Mouse (Mus musculus) neural tube, embryonic 12.5 days (tissue): Measurements from ENCODE around the gene Hs3st5. TPM values are rescaled to one million over a fixed set of nuclear protein-coding genes. Genes with fewer than 3 reads are reported as not detected.

Experiments
- ATAC-seq: fragments of 200-750 bp; cut with Nextera tagmentation; 2 replicates; pipeline ENCODE4 v1.8.0; 2017; ENCODE audit warnings: low read depth, mild to moderate bottlenecking, moderate TSS enrichment, moderate library complexity; ENCODE audit not compliant: low FRiP score
- H3K27ac ChIP-seq: fragments of 300-500 bp; sonication (generic); 2 replicates; pipeline ENCODE4 v1.5.1; 2016
- H3K27me3 ChIP-seq: fragments of 300-500 bp; sonication (generic); replicated peaks from 2 replicates; pipeline ENCODE4 v1.6.1; 2016; ENCODE audit warnings: mild to moderate bottlenecking
- H3K36me3 ChIP-seq: fragments of 300-500 bp; sonication (generic); 2 replicates; pipeline ENCODE4 v1.6.1; 2016; ENCODE audit warnings: mild to moderate bottlenecking
- H3K4me1 ChIP-seq: fragments of 300-500 bp; sonication (generic); 2 replicates; pipeline ENCODE4 v1.6.1; 2016
- H3K4me2 ChIP-seq: fragments of 300-500 bp; sonication (generic); replicated peaks from 2 replicates; pipeline ENCODE4 v1.6.1; 2016; ENCODE audit warnings: mild to moderate bottlenecking
- H3K4me3 ChIP-seq: fragments of 300-500 bp; sonication (generic); 2 replicates; pipeline ENCODE4 v1.5.1; 2016
- H3K9ac ChIP-seq: fragments of 300-500 bp; sonication (generic); 2 replicates; pipeline ENCODE4 v1.6.1; 2016; ENCODE audit warnings: mild to moderate bottlenecking
- H3K9me3 ChIP-seq: fragments of 300-500 bp; sonication (generic); 2 replicates; pipeline ENCODE4 v1.6.1; 2016; ENCODE audit warnings: mild to moderate bottlenecking
- WGBS: fragments of 180-500 bp; shearing (Covaris S2); methylation state at CpG from one replicate; pipeline ENCODE4 v1.1.7; 2016; 5-methylcytosine and 5-hydroxymethylcytosine counted together
- polyA plus RNA-seq: library from polyadenylated mRNA; unstranded; fragments of >200 nt; fragmentation: Nextera tagmentation; extraction: Ambion mirVana; gene quantifications from 2 replicates; pipeline ENCODE4 v1.2.1, GENCODE M21; 2016

Hs3st5 gene
- polyA plus RNA-seq, 1 experiment from 2014 or later = 13.5 TPM

GRCm38 (mm10) chr10:36829079-36829478 lies 322.5 kb downstream of the Hs3st5 start:
- no peaks in the 10 kb centered on the region for H3K36me3 ChIP-seq
- WGBS = 81% methylated on average over 3 of the region's 3 CpGs
- H3K9ac ChIP-seq = no peak overlapping the region
- H3K4me1 ChIP-seq = no peaks in the 10 kb centered on the region
- no peaks in the 10 kb centered on the region for H3K27me3 ChIP-seq
- no peak overlapping the region for H3K4me2 ChIP-seq
- no peak overlapping the region for H3K4me3 ChIP-seq
- no peaks in the 10 kb centered on the region for H3K9me3 ChIP-seq
- no peak overlapping the region for H3K27ac ChIP-seq
- ATAC-seq = no peak

GRCm38 (mm10) chr10:36832204-36832603 lies 325.6 kb downstream of the Hs3st5 start:
- no peaks in the 10 kb centered on the region for H3K27me3 ChIP-seq
- 70% methylated on average over 3 of the region's 3 CpGs for WGBS
- H3K27ac ChIP-seq = no peak overlapping the region
- no peaks in the 10 kb centered on the region for H3K4me1 ChIP-seq
- H3K36me3 ChIP-seq = no peaks in the 10 kb centered on the region
- no peak overlapping the region for H3K4me2 ChIP-seq
- no peaks in the 10 kb centered on the region for H3K9me3 ChIP-seq
- no peak overlapping the region for H3K9ac ChIP-seq
- ATAC-seq = 0 out of 2 replicates have a peak, but pooled peaks have one; percentile 53
- H3K4me3 ChIP-seq = no peak overlapping the region

GRCm38 (mm10) chr10:36834224-36834623 lies 327.6 kb downstream of the Hs3st5 start:
- Histone ChIP-seq H3K27ac (no peak overlapping the region), H3K9me3 (no peaks in the 10 kb centered on the region), H3K4me1 (no peaks in the 10 kb centered on the region), H3K4me2 (no peak overlapping the region), H3K27me3 (no peaks in the 10 kb centered on the region), H3K4me3 (no peak overlapping the region), H3K36me3 (no peaks in the 10 kb centered on the region), H3K9ac (no peak overlapping the region)
- 16% methylated on average over 5 of the region's 5 CpGs for WGBS
- ATAC-seq = no peak

DNA sequence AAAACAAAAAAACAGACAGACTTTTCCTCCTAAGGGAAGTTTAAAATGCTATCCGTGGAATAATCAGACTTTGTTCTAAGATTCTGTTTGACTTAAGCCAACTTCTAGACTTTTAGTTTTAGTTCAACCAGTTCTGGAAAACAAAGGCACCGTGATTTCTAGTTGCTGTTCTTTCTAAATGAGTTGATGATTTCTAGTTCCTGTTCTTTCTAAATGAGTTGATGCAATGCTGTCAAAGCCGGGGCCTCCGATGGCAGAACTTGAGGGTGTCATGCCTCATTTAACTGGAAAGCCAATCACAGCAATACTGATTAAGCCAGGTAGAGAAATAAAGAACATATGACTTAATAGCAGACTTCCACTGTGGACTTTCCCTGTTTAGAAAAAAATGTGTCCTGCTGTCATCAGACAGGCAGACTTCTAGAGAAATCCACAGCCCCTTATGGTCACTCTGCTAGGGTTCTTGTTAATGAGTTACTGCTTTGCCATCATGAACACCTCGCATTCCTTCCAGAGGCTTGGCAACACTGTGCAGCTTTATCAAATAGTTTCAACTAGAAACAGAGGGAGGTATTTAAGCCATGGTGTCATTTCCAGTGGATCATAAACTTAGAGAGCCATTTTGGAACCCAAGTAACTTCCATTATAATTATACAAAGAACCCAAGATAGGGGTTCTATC lies 329.4 kb downstream of the Hs3st5 start:
- no peaks in the 10 kb centered on the region for H3K36me3 ChIP-seq

GRCm38 (mm10) chr10:36850231-36850630 lies 343.6 kb downstream of the Hs3st5 start:
- H3K4me1 ChIP-seq = no peaks in the 10 kb centered on the region
- no peak for ATAC-seq
- no peaks in the 10 kb centered on the region for H3K27me3 ChIP-seq
- H3K9me3 ChIP-seq = no peaks in the 10 kb centered on the region
- WGBS = 88% methylated on average over 3 of the region's 3 CpGs
- no peak overlapping the region for H3K4me3 ChIP-seq
- H3K27ac ChIP-seq = no peak overlapping the region
- H3K9ac ChIP-seq = no peak overlapping the region
- no peak overlapping the region for H3K4me2 ChIP-seq
- H3K36me3 ChIP-seq = no peaks in the 10 kb centered on the region

More for the DNA sequence above, 329.4 kb downstream of the Hs3st5 start:
- WGBS = 78% methylated on average over 5 of the region's 5 CpGs
- H3K27ac ChIP-seq = no peak overlapping the region
- no peak overlapping the region for H3K9ac ChIP-seq
- no peaks in the 10 kb centered on the region for H3K4me1 ChIP-seq
- no peak overlapping the region for H3K4me2 ChIP-seq
- H3K27me3 ChIP-seq = no peaks in the 10 kb centered on the region
- H3K4me3 ChIP-seq = no peak overlapping the region
- H3K9me3 ChIP-seq = no peaks in the 10 kb centered on the region
- ATAC-seq = no peak

DNA sequence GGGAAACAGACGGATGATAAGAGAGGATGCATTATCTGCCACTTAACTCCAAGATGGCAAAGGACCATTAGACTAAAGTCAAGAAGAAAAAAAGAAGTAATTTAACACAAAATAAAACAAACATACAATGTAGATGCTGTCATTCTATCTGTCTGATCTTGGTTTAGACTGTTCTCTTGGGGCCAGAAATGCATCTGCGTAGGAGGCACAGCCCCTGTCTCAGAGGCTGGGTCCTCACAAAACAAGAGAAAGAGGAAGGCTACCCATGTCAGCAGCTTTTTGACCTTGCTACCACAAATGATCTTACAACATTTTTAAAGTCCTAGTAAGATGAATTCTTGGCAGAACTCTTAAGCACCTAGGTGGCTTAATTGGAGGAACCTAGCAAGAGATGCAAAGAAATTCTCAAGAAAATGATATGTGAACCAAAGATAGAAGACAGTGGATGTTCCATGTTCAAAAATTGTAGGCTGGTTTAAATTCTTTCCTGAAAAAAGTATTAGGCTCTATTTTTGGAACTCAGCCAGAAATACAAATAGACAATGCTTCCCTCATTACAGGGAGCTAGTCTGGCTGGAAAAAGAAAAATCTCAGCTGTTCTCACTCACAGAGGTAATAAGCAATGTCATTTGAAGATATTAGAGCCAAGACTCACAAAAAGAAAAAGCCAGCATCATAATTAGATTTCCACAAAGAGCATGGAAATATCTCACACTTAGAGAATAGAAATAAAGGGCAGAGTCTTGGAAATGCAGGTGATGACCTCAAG lies 355.7 kb downstream of the Hs3st5 start:
- Histone ChIP-seq H3K4me2 (no peak overlapping the region), H3K4me1 (no peaks in the 10 kb centered on the region), H3K4me3 (no peak overlapping the region), H3K36me3 (no peaks in the 10 kb centered on the region), H3K27ac (no peak overlapping the region), H3K9ac (no peak overlapping the region), H3K27me3 (no peaks in the 10 kb centered on the region), H3K9me3 (no peaks in the 10 kb centered on the region)
- no peak for ATAC-seq
- WGBS = 94% methylated on average over 2 of the region's 2 CpGs
